Mouse (Mus musculus) heart, embryonic 13.5 days (tissue): ENCODE data around the gene Edrf1. TPM values are rescaled to one million over a fixed set of nuclear protein-coding genes. Genes with fewer than 3 reads are reported as not detected.

Experiments used
- ATAC-seq: fragments of 200-750 bp; cut with Nextera tagmentation; 2 replicates; pipeline ENCODE4 v1.8.0; 2017; ENCODE audit warnings: moderate TSS enrichment; ENCODE audit not compliant: insufficient number of reproducible peaks, low FRiP score, low TSS enrichment; ENCODE audit errors: extremely low read depth
- H3K27ac ChIP-seq: fragments of 300-500 bp; sonication (generic); replicated peaks from 2 replicates; pipeline ENCODE4 v1.5.1; 2015; ENCODE audit warnings: moderate library complexity, mild to moderate bottlenecking, inconsistent platforms
- H3K27me3 ChIP-seq: fragments of 300-500 bp; sonication (generic); replicated peaks from 2 replicates; pipeline ENCODE4 v1.6.1; 2015; ENCODE audit warnings: mild to moderate bottlenecking, inconsistent platforms
- H3K36me3 ChIP-seq: fragments of 300-500 bp; sonication (generic); 2 replicates; pipeline ENCODE4 v1.6.1; 2015; ENCODE audit warnings: mild to moderate bottlenecking, inconsistent platforms
- H3K4me1 ChIP-seq: fragments of 300-500 bp; sonication (generic); 2 replicates; pipeline ENCODE4 v1.6.1; 2015; ENCODE audit warnings: inconsistent platforms
- H3K4me2 ChIP-seq: fragments of 300-500 bp; sonication (generic); 2 replicates; pipeline ENCODE4 v1.6.1; 2015; ENCODE audit warnings: inconsistent platforms, mild to moderate bottlenecking, moderate library complexity
- H3K4me3 ChIP-seq: fragments of 300-500 bp; sonication (generic); 2 replicates; pipeline ENCODE4 v1.5.1; 2015; ENCODE audit warnings: moderate library complexity, mild to moderate bottlenecking, inconsistent platforms
- H3K9ac ChIP-seq: fragments of 300-500 bp; sonication (generic); 2 replicates; pipeline ENCODE4 v1.6.1; 2015; ENCODE audit warnings: inconsistent platforms, mild to moderate bottlenecking, moderate library complexity
- H3K9me3 ChIP-seq: fragments of 300-500 bp; sonication (generic); 2 replicates; pipeline ENCODE4 v1.6.1; 2016; ENCODE audit warnings: inconsistent platforms
- WGBS: fragments of 180-500 bp; shearing (Covaris S2); methylation state at CpG from one replicate; pipeline ENCODE4 v1.1.7; 2015; ENCODE audit warnings: mixed read lengths; 5-methylcytosine and 5-hydroxymethylcytosine counted together
- polyA plus RNA-seq: library from polyadenylated mRNA; unstranded; fragments of >200 nt; fragmentation: Nextera tagmentation; extraction: Ambion mirVana; gene quantifications from 2 replicates; pipeline ENCODE4 v1.2.1, GENCODE M21; 2015

Edrf1 gene
- 10.4 and 11.7 TPM in 2 replicates for polyA plus RNA-seq

- peak within 1 kb of the TSS; percentile 98 for H3K9ac ChIP-seq
- H3K27me3 ChIP-seq, result no peaks in the 10 kb centered on the region
- H3K4me2 ChIP-seq, result peak within 1 kb of the TSS; percentile 95
- no peaks in the 10 kb centered on the region for H3K9me3 ChIP-seq
- peak within 1 kb of the TSS; percentile 90 for H3K27ac ChIP-seq
- peak; percentile 99 for ATAC-seq
- WGBS, result under 1% methylated on average over 81 of the region's 81 CpGs
- H3K36me3 ChIP-seq, result peaks cover 35% of the 10 kb centered on the region
- H3K4me1 ChIP-seq, result peaks cover 11% of the 10 kb centered on the region
- H3K4me3 ChIP-seq, result peak within 1 kb of the TSS; percentile 97
Observed at GRCm38 (mm10) chr7:133637361-133638305, at the start of gene Edrf1. Edrf1 (plus strand) TSS chr7:133637543.

GRCm38 (mm10) chr7:133591750-133592149 is 45.6 kb upstream of the Edrf1 start:
- Histone ChIP-seq H3K9me3 (no peaks in the 10 kb centered on the region), H3K4me3 (no peak overlapping the region), H3K36me3 (no peaks in the 10 kb centered on the region), H3K27me3 (no peaks in the 10 kb centered on the region), H3K9ac (no peak overlapping the region), H3K27ac (no peak overlapping the region), H3K4me1 (peaks cover 4% of the 10 kb centered on the region), H3K4me2 (no peak overlapping the region)
- no peak for ATAC-seq
- 68% methylated on average over 1 of the region's 1 CpGs for WGBS

- H3K4me2 ChIP-seq, result no peak overlapping the region
- WGBS, result 48% methylated on average over 1 of the region's 1 CpGs
- H3K36me3 ChIP-seq, result no peaks in the 10 kb centered on the region
- H3K9me3 ChIP-seq, result no peaks in the 10 kb centered on the region
- H3K27me3 ChIP-seq, result no peaks in the 10 kb centered on the region
- no peak overlapping the region for H3K9ac ChIP-seq
- no peak overlapping the region for H3K4me3 ChIP-seq
- H3K27ac ChIP-seq, result no peak overlapping the region
- ATAC-seq, result no peak
- H3K4me1 ChIP-seq, result no peaks in the 10 kb centered on the region
Observed at GRCm38 (mm10) chr7:133600558-133600957, 36.8 kb upstream of the Edrf1 start.

- no peaks in the 10 kb centered on the region for H3K27me3 ChIP-seq
- no peaks in the 10 kb centered on the region for H3K36me3 ChIP-seq
- no peak within 1 kb of the TSS for H3K4me2 ChIP-seq
- 61% methylated on average over 2 of the region's 2 CpGs for WGBS
- H3K27ac ChIP-seq, result no peak within 1 kb of the TSS
- no peak within 1 kb of the TSS for H3K4me3 ChIP-seq
- ATAC-seq, result no peak
- no peaks in the 10 kb centered on the region for H3K9me3 ChIP-seq
- H3K4me1 ChIP-seq, result no peaks in the 10 kb centered on the region
- H3K9ac ChIP-seq, result no peak within 1 kb of the TSS
Observed at GRCm38 (mm10) chr7:133602058-133602457, 35.3 kb upstream of the Edrf1 start, which contains the start of gene Tex36. Tex36 (minus strand) TSS chr7:133602158.

- Histone ChIP-seq H3K9ac (no peak overlapping the region), H3K27me3 (no peaks in the 10 kb centered on the region), H3K4me1 (no peaks in the 10 kb centered on the region), H3K4me3 (no peak overlapping the region), H3K36me3 (no peaks in the 10 kb centered on the region), H3K9me3 (no peaks in the 10 kb centered on the region), H3K4me2 (no peak overlapping the region), H3K27ac (no peak overlapping the region)
- no peak for ATAC-seq
- WGBS, result 68% methylated on average over 2 of the region's 2 CpGs
Observed at GRCm38 (mm10) chr7:133603156-133603555, 34.2 kb upstream of the Edrf1 start.

- ATAC-seq, result no peak
Observed at GRCm38 (mm10) chr7:133604427-133605081, 32.8 kb upstream of the Edrf1 start.

GRCm38 (mm10) chr7:133607331-133607730 is 30.0 kb upstream of the Edrf1 start:
- Histone ChIP-seq H3K27me3 (no peaks in the 10 kb centered on the region), H3K9ac (no peak overlapping the region), H3K27ac (no peak overlapping the region), H3K9me3 (no peaks in the 10 kb centered on the region), H3K36me3 (no peaks in the 10 kb centered on the region), H3K4me2 (no peak overlapping the region), H3K4me1 (no peaks in the 10 kb centered on the region), H3K4me3 (no peak overlapping the region)
- no peak for ATAC-seq
- 71% methylated on average over 5 of the region's 5 CpGs for WGBS

More at GRCm38 (mm10) chr7:133604427-133605081, 32.8 kb upstream of the Edrf1 start:
- no peak overlapping the region for H3K4me2 ChIP-seq
- no peaks in the 10 kb centered on the region for H3K36me3 ChIP-seq
- H3K9ac ChIP-seq, result no peak overlapping the region
- H3K27ac ChIP-seq, result no peak overlapping the region
- H3K4me3 ChIP-seq, result no peak overlapping the region
- H3K27me3 ChIP-seq, result no peaks in the 10 kb centered on the region
- H3K4me1 ChIP-seq, result no peaks in the 10 kb centered on the region
- 76% methylated on average over 13 of the region's 13 CpGs for WGBS
- no peaks in the 10 kb centered on the region for H3K9me3 ChIP-seq

- no peaks in the 10 kb centered on the region for H3K4me1 ChIP-seq
- H3K9me3 ChIP-seq, result no peaks in the 10 kb centered on the region
- H3K9ac ChIP-seq, result no peak overlapping the region
- no peaks in the 10 kb centered on the region for H3K36me3 ChIP-seq
- no peak overlapping the region for H3K4me2 ChIP-seq
- ATAC-seq, result no peak
- H3K27me3 ChIP-seq, result no peaks in the 10 kb centered on the region
- no peak overlapping the region for H3K27ac ChIP-seq
- no peak overlapping the region for H3K4me3 ChIP-seq
- WGBS, result 74% methylated on average over 13 of the region's 13 CpGs
Observed at GRCm38 (mm10) chr7:133607883-133608575, 29.3 kb upstream of the Edrf1 start.

GRCm38 (mm10) chr7:133608631-133609340 is 28.6 kb upstream of the Edrf1 start:
- Histone ChIP-seq H3K4me2 (no peak overlapping the region), H3K27me3 (no peaks in the 10 kb centered on the region), H3K9ac (no peak overlapping the region), H3K9me3 (no peaks in the 10 kb centered on the region), H3K4me3 (no peak overlapping the region), H3K36me3 (no peaks in the 10 kb centered on the region), H3K27ac (no peak overlapping the region), H3K4me1 (no peaks in the 10 kb centered on the region)
- WGBS, result 72% methylated on average over 13 of the region's 13 CpGs
- ATAC-seq, result no peak

- ATAC-seq, result no peak
- H3K27ac ChIP-seq, result no peak overlapping the region
Observed at GRCm38 (mm10) chr7:133609585-133609984, 27.8 kb upstream of the Edrf1 start.

More at GRCm38 (mm10) chr7:133609585-133609984, 27.8 kb upstream of the Edrf1 start:
- no peaks in the 10 kb centered on the region for H3K27me3 ChIP-seq
- no peaks in the 10 kb centered on the region for H3K4me1 ChIP-seq
- no peaks in the 10 kb centered on the region for H3K9me3 ChIP-seq
- 58% methylated on average over 8 of the region's 8 CpGs for WGBS
- H3K4me2 ChIP-seq, result no peak overlapping the region
- H3K4me3 ChIP-seq, result no peak overlapping the region
- no peak overlapping the region for H3K9ac ChIP-seq
- no peaks in the 10 kb centered on the region for H3K36me3 ChIP-seq
